Mouse (Mus musculus) heart, embryonic 14.5 days (tissue): Measurements from ENCODE around the gene Dnajb2. TPM values are rescaled to one million over a fixed set of nuclear protein-coding genes. Genes with fewer than 3 reads are reported as not detected.

Experiments used
- ATAC-seq: fragments of 200-750 bp; cut with Nextera tagmentation; 2 replicates; pipeline ENCODE4 v1.8.0; 2017; ENCODE audit warnings: low read depth, moderate TSS enrichment; ENCODE audit not compliant: insufficient number of reproducible peaks, insufficient read depth, low FRiP score
- H3K27ac ChIP-seq, 2 experiments: fragments of 200-500 bp in 1 of 2; fragments of 300-500 bp in 1 of 2; sonication (generic) in 1 of 2; replicated peaks in 1 of 2; 2 replicates each; pipeline ENCODE4 v1.5.1; 2012 to 2014; ENCODE audit warnings: low read depth in 2 of 2, low read length in 2 of 2, control low read depth in 1 of 2, mild to moderate bottlenecking in 1 of 2, mixed read lengths in 1 of 2; ENCODE audit not compliant: control insufficient read depth in 1 of 2, insufficient read depth in 1 of 2
- H3K27me3 ChIP-seq: fragments of 300-500 bp; sonication (generic); 2 replicates; pipeline ENCODE4 v1.6.1; 2014; ENCODE audit warnings: mild to moderate bottlenecking, low read length, control low read depth; ENCODE audit not compliant: control insufficient read depth, insufficient read depth
- H3K36me3 ChIP-seq: fragments of 300-500 bp; sonication (generic); 2 replicates; pipeline ENCODE4 v1.6.1; 2014; ENCODE audit warnings: mild to moderate bottlenecking, control low read depth, low read length, mixed read lengths; ENCODE audit not compliant: control insufficient read depth, insufficient read depth
- H3K4me1 ChIP-seq, 2 experiments: fragments of 200-500 bp in 1 of 2; fragments of 300-500 bp in 1 of 2; sonication (generic) in 1 of 2; 2 replicates each; pipeline ENCODE4 v1.6.1; 2012 to 2014; ENCODE audit warnings: low read length in 2 of 2, control low read depth in 1 of 2, mixed read lengths in 1 of 2; ENCODE audit not compliant: control insufficient read depth in 2 of 2, insufficient read depth in 2 of 2
- H3K4me2 ChIP-seq: fragments of 300-500 bp; sonication (generic); 2 replicates; pipeline ENCODE4 v1.6.1; 2014; ENCODE audit warnings: mild to moderate bottlenecking, low read length
- H3K4me3 ChIP-seq, 2 experiments: fragments of 200-500 bp in 1 of 2; fragments of 300-500 bp in 1 of 2; sonication (generic) in 1 of 2; 2 replicates each; pipeline ENCODE4 v1.5.1; 2012 to 2014; ENCODE audit warnings: low read length in 2 of 2, mild to moderate bottlenecking in 2 of 2, control low read depth in 1 of 2, low read depth in 1 of 2, moderate library complexity in 1 of 2; ENCODE audit not compliant: control insufficient read depth in 1 of 2, insufficient read depth in 1 of 2
- H3K9ac ChIP-seq: fragments of 300-500 bp; sonication (generic); 2 replicates; pipeline ENCODE4 v1.6.1; 2014; ENCODE audit warnings: mild to moderate bottlenecking, low read length
- H3K9me3 ChIP-seq: fragments of 300-500 bp; sonication (generic); 2 replicates; pipeline ENCODE4 v1.6.1; 2016; ENCODE audit warnings: low read length, control low read depth; ENCODE audit not compliant: control insufficient read depth
- WGBS: fragments of 180-500 bp; shearing (Covaris S2); extraction: QIAGEN DNeasy Blood & Tissue Kit; methylation state at CpG from one replicate; pipeline ENCODE4 v1.1.7; 2014; 5-methylcytosine and 5-hydroxymethylcytosine counted together
- polyA plus RNA-seq: library from polyadenylated mRNA; unstranded; fragments of >200 nt; fragmentation: Nextera tagmentation; extraction: Ambion mirVana; gene quantifications from 2 replicates; pipeline ENCODE4 v1.2.1, GENCODE M21; 2014

Gene Dnajb2
- polyA plus RNA-seq, 1 experiment from 2014 or later, result 16.9 TPM

GRCm38 (mm10) chr1:75214886-75215285 lies 21.3 kb upstream of the Dnajb2 start:
- Histone ChIP-seq H3K27ac (no peak overlapping the region), H3K4me2 (no peak overlapping the region)

DNA sequence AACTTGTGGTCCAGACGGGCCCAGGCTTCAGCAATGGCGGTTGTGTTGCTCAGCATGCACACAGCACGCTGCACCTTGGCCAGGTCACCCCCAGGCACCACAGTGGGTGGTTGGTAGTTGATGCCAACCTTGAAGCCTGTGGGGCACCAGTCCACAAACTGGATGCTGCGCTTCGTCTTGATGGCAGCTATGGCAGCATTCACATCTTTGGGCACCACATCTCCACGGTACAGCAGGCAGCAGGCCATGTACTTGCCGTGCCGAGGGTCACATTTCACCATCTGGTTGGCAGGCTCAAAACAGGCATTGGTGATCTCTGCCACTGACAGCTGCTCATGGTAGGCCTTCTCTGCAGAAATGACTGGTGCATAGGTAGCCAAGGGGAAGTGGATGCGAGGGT lies 20.4 kb upstream of the Dnajb2 start:
- no peak overlapping the region for H3K27ac ChIP-seq
- peaks cover 9 to 19% of the 10 kb centered on the region in 2 experiments for H3K4me1 ChIP-seq
- H3K9ac ChIP-seq, result no peak overlapping the region
- WGBS, result 89% methylated on average over 9 of the region's 9 CpGs
- no peak overlapping the region for H3K4me2 ChIP-seq
- H3K27me3 ChIP-seq, result peaks cover 19% of the 10 kb centered on the region
- peaks cover 47% of the 10 kb centered on the region for H3K36me3 ChIP-seq
- ATAC-seq, result no peak
- no peaks in the 10 kb centered on the region for H3K9me3 ChIP-seq
- no peak overlapping the region for H3K4me3 ChIP-seq

More at GRCm38 (mm10) chr1:75214886-75215285, 21.3 kb upstream of the Dnajb2 start:
- 67% methylated on average over 5 of the region's 5 CpGs for WGBS
- Histone ChIP-seq H3K9me3 (no peaks in the 10 kb centered on the region), H3K9ac (no peak overlapping the region), H3K4me1 (peaks cover 12 to 24% of the 10 kb centered on the region in 2 experiments), H3K27me3 (peaks cover 12% of the 10 kb centered on the region), H3K36me3 (peaks cover 47% of the 10 kb centered on the region), H3K4me3 (no peak overlapping the region)
- no peak for ATAC-seq

DNA sequence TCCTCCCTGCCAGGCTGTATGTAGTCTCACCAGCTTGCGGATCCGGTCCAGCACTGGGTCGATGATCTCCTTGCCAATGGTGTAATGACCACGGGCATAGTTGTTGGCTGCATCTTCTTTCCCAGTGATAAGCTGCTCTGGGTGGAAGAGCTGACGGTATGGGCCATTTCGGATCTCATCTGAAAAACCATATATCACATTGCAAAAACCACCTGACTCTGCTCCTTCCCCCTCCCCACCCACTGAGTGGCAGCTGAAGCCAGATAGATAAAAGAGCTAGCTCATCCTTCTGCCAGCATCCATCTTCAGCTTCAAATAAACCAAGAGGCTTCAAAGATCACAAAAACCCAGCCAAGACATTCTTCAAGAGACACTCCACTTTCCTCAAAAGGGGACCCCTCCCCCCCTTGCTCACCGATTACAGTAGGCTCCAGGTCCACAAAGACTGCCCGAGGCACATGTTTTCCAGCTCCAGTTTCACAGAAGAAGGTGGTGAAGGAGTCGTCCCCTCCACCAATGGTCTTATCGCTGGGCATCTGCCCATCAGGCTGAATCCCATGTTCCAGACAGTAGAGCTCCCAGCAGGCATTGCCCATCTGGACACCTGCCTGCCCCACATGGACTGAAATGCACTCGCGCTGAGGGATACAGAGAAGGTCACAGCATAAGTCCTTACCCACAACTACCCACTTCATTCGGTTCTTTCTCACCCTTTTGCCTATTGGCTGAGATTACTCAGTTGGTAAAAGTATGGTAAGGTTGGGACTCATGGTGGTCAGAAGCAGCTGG lies 19.2 kb upstream of the Dnajb2 start:
- no peak overlapping the region for H3K27ac ChIP-seq
- peaks cover 29% of the 10 kb centered on the region for H3K27me3 ChIP-seq
- H3K4me3 ChIP-seq, result no peak overlapping the region
- peaks cover 5 to 9% of the 10 kb centered on the region in 2 experiments for H3K4me1 ChIP-seq
- 74% methylated on average over 13 of the region's 13 CpGs for WGBS
- H3K9ac ChIP-seq, result no peak overlapping the region
- H3K4me2 ChIP-seq, result no peak overlapping the region
- peaks cover 43% of the 10 kb centered on the region for H3K36me3 ChIP-seq
- no peak for ATAC-seq
- H3K9me3 ChIP-seq, result no peaks in the 10 kb centered on the region

DNA sequence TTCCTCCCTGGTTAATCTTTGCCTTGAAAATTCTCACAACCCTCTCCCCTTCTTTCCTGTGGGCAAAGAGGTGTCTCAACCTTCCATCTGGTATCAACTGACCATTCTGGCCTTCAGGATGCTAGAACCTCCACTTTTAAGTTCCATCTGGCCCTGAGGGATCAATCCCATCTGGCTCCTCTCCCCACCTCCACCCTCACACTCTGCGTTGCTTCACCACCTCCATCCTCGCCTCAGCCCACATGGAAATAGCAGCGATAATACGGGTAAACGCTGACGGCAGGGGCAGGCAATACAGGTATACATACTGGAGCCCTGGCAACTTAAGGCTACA lies 18.3 kb upstream of the Dnajb2 start:
- 3% methylated on average over 6 of the region's 6 CpGs for WGBS
- peaks cover 29% of the 10 kb centered on the region for H3K27me3 ChIP-seq
- H3K9ac ChIP-seq, result peak overlapping the region; percentile 77
- H3K4me1 ChIP-seq, result peaks cover 4 to 9% of the 10 kb centered on the region in 2 experiments
- peak overlapping the region; percentile 52 to 63; a peak in 3 of 4 replicates for H3K4me3 ChIP-seq
- H3K9me3 ChIP-seq, result no peaks in the 10 kb centered on the region
- no peak overlapping the region for H3K27ac ChIP-seq
- H3K4me2 ChIP-seq, result peak overlapping the region; percentile 88
- peaks cover 34% of the 10 kb centered on the region for H3K36me3 ChIP-seq
- ATAC-seq, result no peak

DNA sequence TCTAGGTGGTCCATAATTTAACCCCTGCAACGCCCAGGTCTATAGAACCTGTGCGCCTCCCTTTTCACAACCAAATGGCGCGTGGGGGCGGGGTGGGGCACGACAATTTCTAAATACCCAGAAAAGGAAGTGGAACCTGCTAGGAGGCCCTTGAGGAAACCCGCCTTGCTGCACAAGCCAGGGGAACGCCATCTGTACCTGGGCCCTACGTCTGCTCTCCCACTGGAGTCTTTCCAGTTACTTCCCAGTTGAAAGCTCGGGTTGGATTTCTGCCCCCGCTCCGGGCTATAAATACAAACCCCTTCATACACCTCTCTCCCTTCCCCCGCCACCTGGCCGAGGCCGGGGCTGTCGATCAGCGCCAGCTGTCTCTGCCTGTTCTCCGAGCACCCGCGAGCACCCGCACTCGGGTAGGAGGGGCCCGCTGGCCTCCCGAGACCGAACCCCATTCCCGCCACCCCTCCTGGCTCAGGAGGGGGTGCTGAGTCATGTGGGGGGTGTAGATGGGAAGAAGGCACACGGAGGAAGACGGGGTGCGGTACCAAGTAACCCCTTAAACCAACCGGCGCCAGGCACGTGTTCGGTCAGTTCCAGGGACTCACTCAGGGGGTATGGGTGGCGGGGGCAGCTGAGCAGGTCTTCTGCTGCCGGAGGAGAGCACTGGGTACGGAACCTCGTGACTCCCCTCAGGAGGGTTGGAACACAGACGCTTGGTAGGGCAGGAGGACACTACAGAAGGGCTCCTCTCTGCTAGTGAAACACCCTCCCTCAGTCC lies 17.8 kb upstream of the Dnajb2 start:
- ATAC-seq, result peak; percentile 29
- Histone ChIP-seq H3K4me2 (peak overlapping the region; percentile 88), H3K36me3 (peaks cover 29% of the 10 kb centered on the region), H3K4me3 (peak overlapping the region; percentile 52 to 63), H3K27ac (peak overlapping the region in 1 of 2 experiments; percentile 21; a peak in 1 of 4 replicates), H3K27me3 (peaks cover 29% of the 10 kb centered on the region), H3K4me1 (peaks cover 4 to 9% of the 10 kb centered on the region in 2 experiments), H3K9ac (peak overlapping the region; percentile 77), H3K9me3 (no peaks in the 10 kb centered on the region)
- WGBS, result 2% methylated on average over 38 of the region's 38 CpGs

GRCm38 (mm10) chr1:75219078-75219477 lies 17.1 kb upstream of the Dnajb2 start:
- Histone ChIP-seq H3K4me2 (peak overlapping the region; percentile 88), H3K4me1 (peaks cover 4 to 9% of the 10 kb centered on the region in 2 experiments), H3K9ac (peak overlapping the region; percentile 77), H3K9me3 (no peaks in the 10 kb centered on the region), H3K4me3 (peak overlapping the region; percentile 52 to 63), H3K27me3 (peaks cover 29% of the 10 kb centered on the region), H3K27ac (peak overlapping the region in 1 of 2 experiments; percentile 21; a peak in 1 of 4 replicates), H3K36me3 (peaks cover 22% of the 10 kb centered on the region)
- under 1% methylated on average over 24 of the region's 24 CpGs for WGBS
- ATAC-seq, result peak; percentile 82

DNA sequence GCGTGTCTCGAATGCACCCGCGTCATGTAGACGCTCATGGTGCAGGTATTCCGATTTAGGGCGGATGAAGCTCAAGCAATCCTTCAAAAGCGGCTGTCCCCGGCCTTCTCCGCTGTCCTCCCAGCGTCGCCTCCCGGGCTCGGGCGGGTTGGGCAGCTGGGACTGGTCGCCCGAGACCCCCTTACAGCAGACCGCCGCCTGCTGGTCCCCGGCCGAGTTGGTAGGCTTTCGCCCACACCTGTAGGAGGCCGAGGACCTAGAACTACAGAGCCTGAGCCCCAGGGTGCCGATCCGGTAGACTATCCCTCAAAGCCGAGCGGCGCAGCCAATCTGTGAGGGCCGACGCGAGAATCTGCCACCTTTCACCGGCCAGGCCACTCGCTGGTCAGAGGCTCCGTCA lies 16.7 kb upstream of the Dnajb2 start, which contains the start of gene Tuba4a:
Tuba4a (minus strand) TSS at position 335 of the 400 bp plus-strand sequence.
- H3K4me2 ChIP-seq, result peak within 1 kb of the TSS; percentile 88
- ATAC-seq, result peak; percentile 17; the same call in 1 of the 2 replicates
- peak within 1 kb of the TSS; percentile 52 to 63 for H3K4me3 ChIP-seq
- peaks cover 4 to 9% of the 10 kb centered on the region in 2 experiments for H3K4me1 ChIP-seq
- peaks cover 18% of the 10 kb centered on the region for H3K36me3 ChIP-seq
- 0% methylated on average over 34 of the region's 34 CpGs for WGBS
- H3K27ac ChIP-seq, result peak within 1 kb of the TSS in 1 of 2 experiments; percentile 21; a peak in 1 of 4 replicates
- peak within 1 kb of the TSS; percentile 77 for H3K9ac ChIP-seq
- H3K9me3 ChIP-seq, result no peaks in the 10 kb centered on the region
- H3K27me3 ChIP-seq, result peaks cover 29% of the 10 kb centered on the region
